Mouse (Mus musculus) kidney, adult 9 months (tissue): ENCODE results near the gene 2900011O08Rik.

Source experiments
- DNase-seq: peaks from one replicate; pipeline ENCODE4 v3.0.0; 2022

The 2900011O08Rik gene

DNA sequence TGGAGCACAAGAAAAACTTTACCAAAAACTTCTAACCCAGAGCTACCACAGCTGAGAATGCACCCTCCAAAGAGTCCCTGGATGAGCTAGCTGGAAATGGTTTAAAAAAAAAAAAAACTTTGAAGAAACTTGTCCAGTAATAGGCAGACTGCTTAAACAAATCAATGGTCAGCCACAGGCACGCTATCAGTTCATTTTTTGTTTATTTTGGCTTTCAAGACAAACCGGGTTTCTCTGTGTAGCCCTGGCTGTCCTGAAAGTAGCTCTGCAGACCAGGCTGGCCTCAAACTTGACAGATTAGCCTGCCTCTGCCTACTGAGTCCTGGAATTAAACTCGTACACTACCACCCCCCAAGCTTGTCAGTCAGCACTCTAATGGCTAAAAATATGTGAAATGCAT is 156.9 kb downstream of the 2900011O08Rik start:
- DNase-seq = no peak

DNA sequence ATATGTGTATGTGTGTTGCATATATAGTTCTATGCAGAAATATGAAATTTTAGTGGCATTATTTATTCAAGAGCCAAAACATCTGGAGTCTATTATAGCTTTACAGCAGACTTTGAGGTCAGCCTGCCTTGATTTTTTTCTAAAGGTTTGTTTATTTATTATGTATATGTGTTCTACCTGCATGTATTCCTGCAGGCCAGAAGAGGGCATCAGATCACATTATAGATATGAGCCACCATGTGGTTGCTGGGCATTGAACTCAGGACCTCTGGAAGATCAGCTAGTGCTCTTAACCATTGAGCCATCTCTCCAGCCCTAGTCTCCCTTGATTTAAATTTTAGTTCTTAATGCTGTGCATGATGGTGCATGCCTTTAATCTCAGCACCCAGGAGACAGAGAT is 161.3 kb downstream of the 2900011O08Rik start:
- no peak for DNase-seq
